Mouse (Mus musculus): ENCODE data around the gene Gpr19. TPM values are rescaled to one million over a fixed set of nuclear protein-coding genes. Genes with fewer than 3 reads are reported as not detected.

The Gpr19 gene
- polyA plus RNA-seq, 1 experiment = 6.7 TPM

DNA sequence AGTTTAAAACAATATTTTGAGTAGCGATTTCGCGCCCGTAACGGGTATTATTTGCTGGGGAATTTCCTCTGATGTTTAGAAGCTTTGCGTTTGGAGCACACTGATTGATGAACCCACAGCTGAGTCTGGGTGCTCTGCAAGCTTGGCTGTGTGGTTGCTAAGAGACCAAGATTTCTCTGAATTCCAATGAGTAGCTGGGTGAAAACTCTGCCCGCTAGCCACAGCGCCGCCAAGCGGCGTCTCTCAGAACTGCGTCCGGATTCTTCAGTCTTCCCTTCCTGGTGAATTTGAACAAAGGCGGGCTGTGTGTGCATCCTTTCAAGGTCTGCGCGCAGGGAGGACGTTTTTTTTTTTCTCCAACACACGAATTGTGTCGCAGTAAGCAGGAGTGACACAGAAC is 35.2 kb downstream of the Gpr19 start:
- Histone ChIP-seq H3K4me1 (ENCODE audit: control insufficient read depth, insufficient read depth, insufficient read length, low read length) (no peaks in the 10 kb centered on the region), H3K27me3 (ENCODE audit: control insufficient read depth, insufficient read depth, low read length) (no peaks in the 10 kb centered on the region), H3K4me3 (ENCODE audit: low read depth, low read length) (no peak overlapping the region), H3K36me3 (ENCODE audit: control insufficient read depth, insufficient read depth, low read length) (peaks cover 3% of the 10 kb centered on the region; the same call in 1 of the 2 replicates), H3K27ac (ENCODE audit: insufficient read depth, low read depth, low read length) (no peak overlapping the region)
- 3% methylated on average over 19 of the region's 19 CpGs for WGBS
- TF ChIP-seq POLR2A (IDR thresholded peaks at IDR 0.05; ENCODE audit: low read depth, low read length) (no peak), CTCF (IDR thresholded peaks at IDR 0.05; ENCODE audit: extremely low read depth, insufficient read length, insufficient replicate concordance, low read depth, low read length) (peak; percentile 99)

DNA sequence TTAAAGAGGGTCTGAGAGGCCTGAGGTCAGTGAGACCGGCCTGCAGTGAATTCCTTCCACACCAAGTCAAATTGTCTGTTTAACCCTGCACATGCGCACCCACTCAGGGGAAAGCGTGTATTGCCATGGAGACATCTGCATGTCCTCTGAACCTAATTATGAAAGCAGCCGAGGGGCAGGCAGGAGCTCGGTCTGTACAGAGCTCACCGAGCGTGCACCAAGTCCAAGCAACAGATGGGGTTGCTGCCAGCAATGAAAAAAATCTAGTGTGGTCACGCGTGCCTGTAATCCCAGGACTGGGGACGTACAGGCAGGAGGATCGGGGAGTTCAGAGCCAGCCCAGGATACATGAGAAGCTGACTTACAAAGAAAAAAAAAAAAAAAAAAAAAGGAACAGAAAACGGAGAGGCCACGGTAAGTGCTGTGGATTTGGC is 35.7 kb downstream of the Gpr19 start:
- no peak overlapping the region for H3K27ac ChIP-seq (ENCODE audit: insufficient read depth, low read depth, low read length)
- WGBS = 37% methylated on average over 13 of the region's 13 CpGs
- H3K4me3 ChIP-seq (ENCODE audit: low read depth, low read length) = 0 out of 2 replicates have a peak overlapping the region, but pooled peaks have one; percentile 7
- no peak for TF ChIP-seq POLR2A (IDR thresholded peaks at IDR 0.05; ENCODE audit: low read depth, low read length)
- no peak for TF ChIP-seq CTCF (IDR thresholded peaks at IDR 0.05; ENCODE audit: extremely low read depth, insufficient read length, insufficient replicate concordance, low read depth, low read length)
- peaks cover 3% of the 10 kb centered on the region; the same call in 1 of the 2 replicates for H3K36me3 ChIP-seq (ENCODE audit: control insufficient read depth, insufficient read depth, low read length)
- no peaks in the 10 kb centered on the region for H3K4me1 ChIP-seq (ENCODE audit: control insufficient read depth, insufficient read depth, insufficient read length, low read length)
- H3K27me3 ChIP-seq (ENCODE audit: control insufficient read depth, insufficient read depth, low read length) = no peaks in the 10 kb centered on the region

DNA sequence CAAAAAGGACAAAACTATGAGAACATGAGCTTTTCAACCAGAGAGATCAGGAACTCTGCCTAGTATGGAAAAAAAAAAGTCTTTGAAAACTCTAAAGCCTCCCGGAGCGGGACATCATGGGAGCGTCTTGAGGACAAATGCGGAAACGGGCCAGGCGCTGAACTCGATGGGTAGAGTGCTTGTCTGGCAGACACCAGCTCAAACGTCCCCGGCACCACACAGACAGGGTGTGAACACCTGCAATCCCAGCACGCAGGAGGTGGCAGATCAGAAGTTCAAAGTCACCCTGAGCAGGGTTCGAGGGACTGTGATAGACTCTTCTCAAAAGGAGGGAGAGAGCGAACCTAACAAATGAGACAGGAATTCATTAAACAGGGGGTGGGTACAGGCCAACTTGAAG is 37.0 kb downstream of the Gpr19 start:
- H3K27me3 ChIP-seq (ENCODE audit: control insufficient read depth, insufficient read depth, low read length) = no peaks in the 10 kb centered on the region
- 93% methylated on average over 12 of the region's 12 CpGs for WGBS
- H3K27ac ChIP-seq (ENCODE audit: insufficient read depth, low read depth, low read length) = no peak overlapping the region
- no peaks in the 10 kb centered on the region for H3K4me1 ChIP-seq (ENCODE audit: control insufficient read depth, insufficient read depth, insufficient read length, low read length)
- TF ChIP-seq POLR2A (IDR thresholded peaks at IDR 0.05; ENCODE audit: low read depth, low read length) (no peak), CTCF (IDR thresholded peaks at IDR 0.05; ENCODE audit: extremely low read depth, insufficient read length, insufficient replicate concordance, low read depth, low read length) (no peak)
- peaks cover 3% of the 10 kb centered on the region; the same call in 1 of the 2 replicates for H3K36me3 ChIP-seq (ENCODE audit: control insufficient read depth, insufficient read depth, low read length)
- no peak overlapping the region for H3K4me3 ChIP-seq (ENCODE audit: low read depth, low read length)

DNA sequence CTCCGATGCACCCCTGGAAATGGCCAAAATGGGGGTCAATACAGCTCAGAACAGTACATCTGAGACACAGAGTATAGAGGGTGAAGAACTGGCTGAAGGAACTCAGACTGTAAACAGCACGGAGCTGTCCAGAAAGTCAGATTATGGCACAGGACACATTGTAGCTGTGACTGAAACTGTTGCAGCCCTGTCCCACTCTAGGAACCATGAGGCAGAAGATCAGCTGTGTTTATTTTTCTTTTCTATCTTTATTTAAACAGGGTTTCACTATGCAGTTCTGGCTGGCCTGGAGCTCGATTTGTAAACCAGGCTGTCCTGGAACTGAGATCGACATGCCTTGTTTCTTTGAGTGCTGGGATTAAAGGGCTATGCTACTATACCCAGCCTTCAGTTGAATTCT is 38.1 kb downstream of the Gpr19 start:
- no peaks in the 10 kb centered on the region for H3K27me3 ChIP-seq (ENCODE audit: control insufficient read depth, insufficient read depth, low read length)
- H3K36me3 ChIP-seq (ENCODE audit: control insufficient read depth, insufficient read depth, low read length) = peaks cover 4% of the 10 kb centered on the region; the same call in 1 of the 2 replicates
- H3K4me1 ChIP-seq (ENCODE audit: control insufficient read depth, insufficient read depth, insufficient read length, low read length) = no peaks in the 10 kb centered on the region
- TF ChIP-seq POLR2A (IDR thresholded peaks at IDR 0.05; ENCODE audit: low read depth, low read length) (no peak), CTCF (IDR thresholded peaks at IDR 0.05; ENCODE audit: extremely low read depth, insufficient read length, insufficient replicate concordance, low read depth, low read length) (no peak)
- 64% methylated on average over 4 of the region's 4 CpGs for WGBS
- H3K4me3 ChIP-seq (ENCODE audit: low read depth, low read length) = no peak overlapping the region
- no peak overlapping the region for H3K27ac ChIP-seq (ENCODE audit: insufficient read depth, low read depth, low read length)

DNA sequence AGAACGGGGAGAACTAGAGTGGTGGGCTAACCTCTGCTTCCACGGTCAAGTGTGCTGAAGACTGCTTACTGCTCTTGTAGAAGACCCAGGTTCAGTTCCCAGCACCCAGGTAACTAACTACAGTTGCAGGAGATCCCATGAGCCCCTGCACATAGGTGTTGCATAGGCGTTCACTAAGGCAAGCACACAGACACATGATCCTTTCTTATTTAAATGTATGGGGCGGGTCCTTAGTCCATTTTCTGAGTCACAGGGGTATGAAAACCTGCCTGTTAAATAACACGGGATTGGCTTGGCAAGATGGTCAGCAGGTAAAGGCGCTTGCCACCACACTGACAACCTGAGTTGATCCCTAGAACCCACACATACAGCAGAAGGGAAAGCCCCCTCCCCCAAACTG is 39.4 kb downstream of the Gpr19 start:
- Histone ChIP-seq H3K4me1 (ENCODE audit: control insufficient read depth, insufficient read depth, insufficient read length, low read length) (no peaks in the 10 kb centered on the region), H3K36me3 (ENCODE audit: control insufficient read depth, insufficient read depth, low read length) (peaks cover 4% of the 10 kb centered on the region; the same call in 1 of the 2 replicates), H3K27ac (ENCODE audit: insufficient read depth, low read depth, low read length) (no peak overlapping the region), H3K4me3 (ENCODE audit: low read depth, low read length) (no peak overlapping the region), H3K27me3 (ENCODE audit: control insufficient read depth, insufficient read depth, low read length) (no peaks in the 10 kb centered on the region)
- 93% methylated on average over 6 of the region's 6 CpGs for WGBS
- TF ChIP-seq POLR2A (IDR thresholded peaks at IDR 0.05; ENCODE audit: low read depth, low read length) (no peak), CTCF (IDR thresholded peaks at IDR 0.05; ENCODE audit: extremely low read depth, insufficient read length, insufficient replicate concordance, low read depth, low read length) (no peak)

DNA sequence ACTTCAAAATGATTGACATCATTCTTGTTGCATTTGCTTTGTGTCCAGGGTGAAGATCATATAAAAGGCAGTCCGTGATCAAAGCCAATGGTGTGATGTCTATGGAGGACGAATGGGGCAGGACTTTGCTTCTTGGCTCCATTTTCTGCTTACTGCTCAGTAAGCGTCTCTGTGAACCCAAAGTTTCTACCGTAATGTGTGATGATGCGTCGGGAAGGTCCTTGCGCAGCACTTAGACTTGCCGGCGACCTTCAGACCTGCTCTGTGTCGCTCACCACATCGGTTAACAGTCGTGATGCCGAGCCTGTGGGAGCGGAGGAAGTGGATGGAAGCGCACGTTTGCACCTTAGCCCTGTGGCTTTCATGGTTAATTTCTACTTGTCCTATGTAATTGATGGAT is 42.5 kb downstream of the Gpr19 start:
- no peak for TF ChIP-seq POLR2A (IDR thresholded peaks at IDR 0.05; ENCODE audit: low read depth, low read length)
- no peak for TF ChIP-seq CTCF (IDR thresholded peaks at IDR 0.05; ENCODE audit: extremely low read depth, insufficient read length, insufficient replicate concordance, low read depth, low read length)

DNA sequence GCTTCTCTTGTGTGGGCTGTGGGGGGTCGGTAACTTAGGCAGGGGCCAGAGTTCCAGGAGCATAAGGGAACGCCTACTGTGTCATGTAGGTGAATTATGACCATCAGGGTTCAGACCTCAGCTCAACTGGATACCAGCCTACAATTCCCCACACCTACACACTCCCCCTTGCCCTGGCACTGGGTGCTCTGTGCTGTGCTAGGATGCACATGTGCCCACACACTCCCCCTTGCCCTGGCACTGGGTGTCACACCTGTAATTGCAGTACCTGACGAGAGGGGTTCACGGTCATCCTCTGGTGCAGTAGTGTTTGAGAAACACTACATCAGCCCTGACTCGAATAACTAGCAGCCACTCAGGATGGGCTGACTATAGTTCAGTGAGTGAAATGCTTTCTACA is 43.6 kb downstream of the Gpr19 start:
- Histone ChIP-seq H3K4me3 (ENCODE audit: low read depth, low read length) (no peak overlapping the region), H3K4me1 (ENCODE audit: control insufficient read depth, insufficient read depth, insufficient read length, low read length) (no peaks in the 10 kb centered on the region)

More for the DNA sequence above, 42.5 kb downstream of the Gpr19 start:
- 95% methylated on average over 16 of the region's 16 CpGs for WGBS
- Histone ChIP-seq H3K4me1 (ENCODE audit: control insufficient read depth, insufficient read depth, insufficient read length, low read length) (no peaks in the 10 kb centered on the region), H3K36me3 (ENCODE audit: control insufficient read depth, insufficient read depth, low read length) (peaks cover 16% of the 10 kb centered on the region), H3K4me3 (ENCODE audit: low read depth, low read length) (no peak overlapping the region), H3K27me3 (ENCODE audit: control insufficient read depth, insufficient read depth, low read length) (no peaks in the 10 kb centered on the region), H3K27ac (ENCODE audit: insufficient read depth, low read depth, low read length) (no peak overlapping the region)

More for the DNA sequence above, 43.6 kb downstream of the Gpr19 start:
- WGBS = 85% methylated on average over 5 of the region's 5 CpGs
- peaks cover 27% of the 10 kb centered on the region for H3K36me3 ChIP-seq (ENCODE audit: control insufficient read depth, insufficient read depth, low read length)
- TF ChIP-seq POLR2A (IDR thresholded peaks at IDR 0.05; ENCODE audit: low read depth, low read length) (no peak), CTCF (IDR thresholded peaks at IDR 0.05; ENCODE audit: extremely low read depth, insufficient read length, insufficient replicate concordance, low read depth, low read length) (no peak)
- no peak overlapping the region for H3K27ac ChIP-seq (ENCODE audit: insufficient read depth, low read depth, low read length)
- H3K27me3 ChIP-seq (ENCODE audit: control insufficient read depth, insufficient read depth, low read length) = no peaks in the 10 kb centered on the region

All from small intestine, adult 2 months (tissue).